Mouse (Mus musculus): Measurements from ENCODE around the gene Klhl32.

DNA sequence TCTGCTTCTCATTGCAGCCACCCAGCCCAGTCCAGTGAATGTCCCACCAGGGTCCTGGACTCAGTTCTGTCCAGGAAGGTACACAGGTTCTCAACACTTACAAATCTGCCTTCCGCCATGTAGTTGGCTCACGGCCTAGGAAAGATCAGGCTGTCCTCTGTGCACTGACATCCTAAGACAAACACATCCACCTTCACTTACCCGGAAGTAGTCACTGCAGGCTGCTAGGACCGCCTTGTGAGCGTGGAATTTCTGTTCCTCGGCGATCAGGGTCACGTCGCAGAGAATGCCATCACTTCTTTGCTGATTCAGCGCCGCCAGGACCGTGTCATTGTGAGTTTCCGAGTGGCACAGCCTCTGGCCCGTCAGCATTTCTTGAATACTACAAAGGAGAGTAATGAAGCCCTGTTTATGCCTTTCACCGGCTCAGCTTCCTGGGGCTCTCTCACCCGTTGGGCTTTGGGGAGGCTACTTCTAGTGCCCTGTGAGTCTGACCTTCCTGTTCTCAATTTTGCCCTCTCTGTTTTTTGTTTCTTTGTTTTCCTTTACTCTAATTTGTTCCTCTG lies 58.4 kb downstream of the Klhl32 start:
- TF ChIP-seq CTCF (IDR thresholded peaks at IDR 0.05; ENCODE audit: insufficient read depth, low read depth, low read length) (no peak), POLR2A (IDR thresholded peaks at IDR 0.05; ENCODE audit: insufficient read depth, low read depth, low read length) (no peak)

Data from olfactory bulb, adult 2 months (tissue).